Mouse (Mus musculus) MEL (cell line): ENCODE measurements around the gene Cfl1. TPM values are rescaled to one million over a fixed set of nuclear protein-coding genes. Genes with fewer than 3 reads are reported as not detected.
A peak's percentile ranks its signal among the peaks of the same experiment; 100 is the strongest.

Experiments
- DNase-seq: peaks from one replicate; pipeline ENCODE4 v3.0.0; 2011; ENCODE audit warnings: low read depth, low spot score
- H3K27ac ChIP-seq: 2 replicates; pipeline ENCODE4 v1.5.1; 2012; ENCODE audit warnings: low read depth, mild to moderate bottlenecking, control low read depth, low read length, moderate library complexity; ENCODE audit not compliant: control insufficient read depth
- H3K27me3 ChIP-seq, 2 experiments: fragments of 150-350 bp in 1 of 2; sonication (generic) in 1 of 2; 2 replicates each; pipeline ENCODE4 v1.6.1; 2012; ENCODE audit warnings: low read length in 2 of 2, mild to moderate bottlenecking in 2 of 2, improper control_type of control experiment in 1 of 2, moderate library complexity in 1 of 2; ENCODE audit not compliant: insufficient read depth in 2 of 2, control insufficient read depth in 1 of 2
- H3K36me3 ChIP-seq, 2 experiments: 2 replicates each; pipeline ENCODE4 v1.6.1; 2012 to 2014; ENCODE audit warnings: low read length in 2 of 2, improper control_type of control experiment in 1 of 2, inconsistent platforms in 1 of 2, mild to moderate bottlenecking in 1 of 2; ENCODE audit not compliant: insufficient read depth in 2 of 2, control insufficient read depth in 1 of 2
- H3K4me1 ChIP-seq, 2 experiments: fragments of 150-350 bp in 1 of 2; sonication (generic) in 1 of 2; 2 replicates each; pipeline ENCODE4 v1.6.1; 2012; ENCODE audit warnings: low read length in 2 of 2, improper control_type of control experiment in 1 of 2, mild to moderate bottlenecking in 1 of 2; ENCODE audit not compliant: insufficient read depth in 2 of 2, control insufficient read depth in 1 of 2
- H3K4me3 ChIP-seq, 2 experiments: fragments of 150-350 bp in 1 of 2; sonication (generic) in 1 of 2; 2 replicates each; pipeline ENCODE4 v1.5.1; 2012; ENCODE audit warnings: low read depth in 2 of 2, low read length in 2 of 2, mild to moderate bottlenecking in 2 of 2, moderate library complexity in 2 of 2, control low read depth in 1 of 2, improper control_type of control experiment in 1 of 2; ENCODE audit not compliant: control insufficient read depth in 1 of 2, insufficient read depth in 1 of 2
- H3K79me2 ChIP-seq: 2 replicates; pipeline ENCODE4 v1.6.1; 2012; ENCODE audit warnings: mild to moderate bottlenecking, low read length, moderate library complexity; ENCODE audit not compliant: control insufficient read depth, poor library complexity, insufficient read depth
- H3K9ac ChIP-seq: 2 replicates; pipeline ENCODE4 v1.6.1; 2012; ENCODE audit warnings: low read depth, mild to moderate bottlenecking, control low read depth, low read length, moderate library complexity; ENCODE audit not compliant: control insufficient read depth, poor library complexity, severe bottlenecking
- H3K9me3 ChIP-seq: fragments of 150-350 bp; sonication (generic); replicated peaks from 2 replicates; pipeline ENCODE4 v1.6.1; 2012; ENCODE audit warnings: mild to moderate bottlenecking, low read length, improper control_type of control experiment, moderate library complexity; ENCODE audit not compliant: insufficient read depth
- CHD1 ChIP-seq: IDR thresholded peaks from 2 replicates; pipeline ENCODE4 v1.6.1; 2012; ENCODE audit warnings: low read depth, mild to moderate bottlenecking, inconsistent platforms, low read length, improper control_type of control experiment
- CHD2 ChIP-seq: IDR thresholded peaks from 2 replicates; pipeline ENCODE4 v1.6.1; 2011; ENCODE audit warnings: low read length, improper control_type of control experiment
- CTCF ChIP-seq, 3 experiments: IDR thresholded peaks in 2 of 3; conservative IDR thresholded peaks in 1 of 3; 2 replicates each; pipeline ENCODE4 v1.5.1; 2011 to 2012; ENCODE audit warnings: low read length in 3 of 3, low read depth in 2 of 3, mild to moderate bottlenecking in 2 of 3, improper control_type of control experiment in 1 of 3, inconsistent platforms in 1 of 3, mixed read lengths in 1 of 3, moderate library complexity in 1 of 3; ENCODE audit not compliant: control insufficient read depth in 1 of 3, insufficient read depth in 1 of 3, poor library complexity in 1 of 3, severe bottlenecking in 1 of 3
- ELF1 ChIP-seq: IDR thresholded peaks from 2 replicates; pipeline ENCODE4 v1.6.1; 2014; ENCODE audit warnings: low read depth, mild to moderate bottlenecking, inconsistent platforms, low read length, improper control_type of control experiment, moderate library complexity
- EP300 ChIP-seq, 2 experiments: IDR thresholded peaks; 2 replicates each; pipeline ENCODE4 v1.6.1; 2011; ENCODE audit warnings: improper control_type of control experiment in 2 of 2, low read length in 2 of 2, low read depth in 1 of 2, mild to moderate bottlenecking in 1 of 2
- HCFC1 ChIP-seq: IDR thresholded peaks from 2 replicates; pipeline ENCODE4 v1.6.1; 2012; ENCODE audit warnings: low read depth, mild to moderate bottlenecking, inconsistent platforms, low read length, improper control_type of control experiment, moderate library complexity
- KAT2A ChIP-seq: conservative IDR thresholded peaks from 2 replicates; pipeline ENCODE4 v1.6.1; 2012; ENCODE audit warnings: low read depth, low read length, improper control_type of control experiment, inconsistent platforms
- MAX ChIP-seq: IDR thresholded peaks from 2 replicates; pipeline ENCODE4 v1.6.1; 2011; ENCODE audit warnings: low read length, improper control_type of control experiment
- MAZ ChIP-seq: IDR thresholded peaks from 2 replicates; pipeline ENCODE4 v1.6.1; 2012; ENCODE audit warnings: low read depth, mild to moderate bottlenecking, inconsistent platforms, low read length, improper control_type of control experiment
- MEF2A ChIP-seq: IDR thresholded peaks from 2 replicates; pipeline ENCODE4 v1.6.1; 2014; ENCODE audit warnings: low read depth, mild to moderate bottlenecking, inconsistent platforms, low read length, improper control_type of control experiment; ENCODE audit not compliant: poor library complexity, insufficient replicate concordance, severe bottlenecking; ENCODE audit errors: extremely low read depth
- MXI1 ChIP-seq: IDR thresholded peaks from 2 replicates; pipeline ENCODE4 v1.6.1; 2011; ENCODE audit warnings: mild to moderate bottlenecking, low read depth, low read length, improper control_type of control experiment
- MYB ChIP-seq: IDR thresholded peaks from 2 replicates; pipeline ENCODE4 v1.6.1; 2011; ENCODE audit warnings: mild to moderate bottlenecking, low read depth, low read length, improper control_type of control experiment
- MYC ChIP-seq: IDR thresholded peaks from 2 replicates; pipeline ENCODE4 v1.6.1; 2011; ENCODE audit warnings: low read depth, mild to moderate bottlenecking, low read length, improper control_type of control experiment, moderate library complexity
- NELFE ChIP-seq: IDR thresholded peaks from 2 replicates; pipeline ENCODE4 v1.6.1; 2011; ENCODE audit warnings: low read depth, low read length, improper control_type of control experiment
- NRF1 ChIP-seq: IDR thresholded peaks from 2 replicates; pipeline ENCODE4 v1.6.1; 2014; ENCODE audit warnings: low read depth, mild to moderate bottlenecking, inconsistent platforms, low read length, improper control_type of control experiment, moderate library complexity; ENCODE audit not compliant: poor library complexity, insufficient read depth, severe bottlenecking
- POLR2A ChIP-seq, 2 experiments: IDR thresholded peaks; 2 replicates each; pipeline ENCODE4 v1.6.1; 2011 to 2012; ENCODE audit warnings: low read length in 2 of 2, mild to moderate bottlenecking in 2 of 2, control low read depth in 1 of 2, improper control_type of control experiment in 1 of 2, low read depth in 1 of 2, moderate library complexity in 1 of 2; ENCODE audit not compliant: control insufficient read depth in 1 of 2, insufficient read depth in 1 of 2, poor library complexity in 1 of 2
- POLR2AphosphoS2 ChIP-seq: IDR thresholded peaks from 2 replicates; pipeline ENCODE4 v1.6.1; 2011; ENCODE audit warnings: low read length, improper control_type of control experiment
- POLR2AphosphoS5 ChIP-seq: IDR thresholded peaks from 2 replicates; pipeline ENCODE4 v1.6.1; 2012; ENCODE audit warnings: low read depth, borderline replicate concordance, mild to moderate bottlenecking, inconsistent platforms, low read length, moderate library complexity, mixed read lengths
- RAD21 ChIP-seq: IDR thresholded peaks from 2 replicates; pipeline ENCODE4 v1.6.1; 2011; ENCODE audit warnings: mild to moderate bottlenecking, low read depth, low read length, improper control_type of control experiment
- RCOR1 ChIP-seq: IDR thresholded peaks from 2 replicates; pipeline ENCODE4 v1.6.1; 2012; ENCODE audit warnings: low read depth, mild to moderate bottlenecking, inconsistent platforms, low read length, improper control_type of control experiment
- SIN3A ChIP-seq: IDR thresholded peaks from 2 replicates; pipeline ENCODE4 v1.6.1; 2012; ENCODE audit warnings: low read length, improper control_type of control experiment, inconsistent platforms
- TAL1 ChIP-seq: IDR thresholded peaks from 2 replicates; pipeline ENCODE4 v1.6.1; 2012; ENCODE audit warnings: mild to moderate bottlenecking, inconsistent platforms, low read length, moderate library complexity, mixed read lengths
- TBP ChIP-seq: IDR thresholded peaks from 2 replicates; pipeline ENCODE4 v1.8.0; 2011; ENCODE audit warnings: low read depth, low read length, improper control_type of control experiment
- TCF12 ChIP-seq: IDR thresholded peaks from 2 replicates; pipeline ENCODE4 v1.6.1; 2014; ENCODE audit warnings: low read depth, mild to moderate bottlenecking, inconsistent platforms, low read length, improper control_type of control experiment, moderate library complexity
- UBTF ChIP-seq: IDR thresholded peaks from 2 replicates; pipeline ENCODE4 v1.6.1; 2012; ENCODE audit warnings: low read depth, mild to moderate bottlenecking, inconsistent platforms, low read length, improper control_type of control experiment, moderate library complexity, borderline replicate concordance; ENCODE audit not compliant: insufficient read depth
- USF1 ChIP-seq: IDR thresholded peaks from 2 replicates; pipeline ENCODE4 v1.6.1; 2014; ENCODE audit warnings: low read depth, mild to moderate bottlenecking, inconsistent platforms, low read length, improper control_type of control experiment, moderate library complexity
- ZC3H11A ChIP-seq: IDR thresholded peaks from 2 replicates; pipeline ENCODE4 v1.6.1; 2012; ENCODE audit warnings: low read depth, mild to moderate bottlenecking, inconsistent platforms, low read length, improper control_type of control experiment
- ZMIZ1 ChIP-seq: IDR thresholded peaks from 2 replicates; pipeline ENCODE4 v1.6.1; 2012; ENCODE audit warnings: low read depth, mild to moderate bottlenecking, inconsistent platforms, low read length, improper control_type of control experiment, moderate library complexity
- ZNF384 ChIP-seq: IDR thresholded peaks from 2 replicates; pipeline ENCODE4 v1.6.1; 2012; ENCODE audit warnings: low read depth, mild to moderate bottlenecking, inconsistent platforms, low read length, improper control_type of control experiment
- polyA plus RNA-seq, 2 experiments: library from polyadenylated mRNA; stranded (reverse) in 1 of 2; unstranded in 1 of 2; fragments of >175 nt in 1 of 2; fragments of >200 nt in 1 of 2; gene quantifications; 2 replicates each; pipeline versions ENCODE4 v1.2.1 to v1.2.4; 2012; ENCODE audit warnings: low replicate concordance in 2 of 2, low read depth in 1 of 2; ENCODE audit not compliant: insufficient read length in 2 of 2, insufficient read depth in 1 of 2, missing spikeins in 1 of 2
- total RNA-seq: library from RNA; depleted of rRNA; stranded (reverse); fragments of 300-350 nt; gene quantifications from 2 replicates; pipeline ENCODE4 v1.2.3, GENCODE M21; 2012; rRNA removed

The Cfl1 gene
- total RNA-seq (880 and 979 TPM in 2 replicates), polyA plus RNA-seq (1,000 to 10,000 TPM in 1 of 2 experiments, not detected in 1; 2,037 TPM)

- peak within 1 kb of the TSS; percentile 80 to 87 for H3K4me3 ChIP-seq
- peak; percentile 98 for DNase-seq
- peak within 1 kb of the TSS; percentile 99 for H3K9ac ChIP-seq
- H3K36me3 ChIP-seq = peaks cover 0 to 13% of the 10 kb centered on the region in 2 experiments
- H3K79me2 ChIP-seq = peaks cover 31% of the 10 kb centered on the region
- H3K27me3 ChIP-seq = no peaks in the 10 kb centered on the region
- H3K9me3 ChIP-seq = no peaks in the 10 kb centered on the region
- no peak; the same call in 1 of the 2 replicates for TF ChIP-seq MAZ
- TF ChIP-seq KAT2A = peak; percentile 84
- no peak for TF ChIP-seq TAL1
- peak; percentile 87 for TF ChIP-seq POLR2AphosphoS2
- TF ChIP-seq TBP = peak; percentile 94
- no peak for TF ChIP-seq CHD1
- no peak for TF ChIP-seq ZNF384
- TF ChIP-seq MXI1 = 0 out of 2 replicates have a peak, but pooled peaks have one; percentile 71
- TF ChIP-seq RCOR1 = no peak
- TF ChIP-seq ZC3H11A = no peak
- peak; percentile 99 for TF ChIP-seq NELFE
- no peak for TF ChIP-seq RAD21
- peak in 1 of 3 experiments; percentile 17; a peak in 1 of 6 replicates for TF ChIP-seq CTCF (IDR thresholded peaks at IDR 0.05 in 2 of 3, conservative IDR thresholded peaks at IDR 0.05 in 1 of 3; ENCODE audit: control insufficient read depth in 1 of 3, insufficient read depth in 1 of 3, low read depth in 2 of 3, low read length in 3 of 3, poor library complexity in 1 of 3, severe bottlenecking in 1 of 3)
- TF ChIP-seq MYC = no peak
- TF ChIP-seq CHD2 = peak; percentile 43; the same call in 1 of the 2 replicates
- TF ChIP-seq EP300 (IDR thresholded peaks at IDR 0.05; ENCODE audit: low read depth in 1 of 2, low read length in 2 of 2) = peak in 1 of 2 experiments; percentile 27; a peak in 1 of 4 replicates
- peak; percentile 87; the same call in 1 of the 2 replicates for TF ChIP-seq POLR2AphosphoS5
- peak; percentile 75; the same call in 1 of the 2 replicates for TF ChIP-seq SIN3A
- TF ChIP-seq MAX = peak; percentile 8
- peak; percentile 62; the same call in 1 of the 2 replicates for TF ChIP-seq MEF2A
- no peak for TF ChIP-seq UBTF
- no peak; the same call in none of the 2 replicates for TF ChIP-seq USF1
- TF ChIP-seq HCFC1 = peak; percentile 97
- peak; percentile 94 to 98 for TF ChIP-seq POLR2A (IDR thresholded peaks at IDR 0.05; ENCODE audit: control insufficient read depth in 1 of 2, insufficient read depth in 1 of 2, low read depth in 1 of 2, low read length in 2 of 2, poor library complexity in 1 of 2)
- peak; percentile 65; the same call in 1 of the 2 replicates for TF ChIP-seq TCF12
- peak; percentile 93 for TF ChIP-seq ELF1
- no peak for TF ChIP-seq MYB
- TF ChIP-seq NRF1 = peak; percentile 66
- peak; percentile 89 for TF ChIP-seq ZMIZ1
- H3K4me1 ChIP-seq = peaks cover 0 to 12% of the 10 kb centered on the region in 2 experiments; a peak in 2 of 4 replicates
- peak within 1 kb of the TSS; percentile 93 for H3K27ac ChIP-seq
Measured at GRCm38 (mm10) chr19:5490313-5490897, at the start of gene Cfl1. Gene Cfl1 (plus strand): TSS chr19:5490455.
